Mouse (Mus musculus) cerebellum, adult 9-10 months (tissue): ENCODE data around the gene Fam166a.

Source experiments
- DNase-seq: peaks from one replicate; pipeline ENCODE4 v3.0.0; 2022

Gene Fam166a

DNA sequence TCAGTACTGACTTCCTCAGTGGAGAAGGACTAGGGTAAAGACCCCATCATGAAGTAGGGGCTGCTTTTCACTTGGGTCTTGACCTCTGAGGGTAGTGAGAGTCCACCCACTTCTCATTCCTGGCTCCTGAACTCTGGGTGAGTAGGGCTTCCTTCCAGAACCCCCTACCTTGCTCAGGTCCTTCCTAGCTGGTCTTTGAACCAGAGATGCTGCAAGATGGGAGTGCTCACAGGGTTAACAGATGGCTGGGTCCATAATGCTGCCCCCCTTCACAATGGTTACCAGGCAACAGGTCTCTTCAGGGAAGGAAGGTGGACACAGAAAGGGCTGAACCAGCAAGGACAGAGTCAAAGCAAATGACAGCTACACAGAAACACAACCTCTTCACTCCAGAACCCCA lies at the start of gene Fam166a:
TSS of gene Fam166a (plus strand) at position 301 of the 400 bp plus-strand sequence.
- no peak for DNase-seq

- DNase-seq = no peak
These were observed 48.8 kb upstream of the Fam166a start for GRCm38 (mm10) chr2:25169778-25170177.

GRCm38 (mm10) chr2:25170326-25171100 lies 48.0 kb upstream of the Fam166a start:
- DNase-seq = no peak

DNA sequence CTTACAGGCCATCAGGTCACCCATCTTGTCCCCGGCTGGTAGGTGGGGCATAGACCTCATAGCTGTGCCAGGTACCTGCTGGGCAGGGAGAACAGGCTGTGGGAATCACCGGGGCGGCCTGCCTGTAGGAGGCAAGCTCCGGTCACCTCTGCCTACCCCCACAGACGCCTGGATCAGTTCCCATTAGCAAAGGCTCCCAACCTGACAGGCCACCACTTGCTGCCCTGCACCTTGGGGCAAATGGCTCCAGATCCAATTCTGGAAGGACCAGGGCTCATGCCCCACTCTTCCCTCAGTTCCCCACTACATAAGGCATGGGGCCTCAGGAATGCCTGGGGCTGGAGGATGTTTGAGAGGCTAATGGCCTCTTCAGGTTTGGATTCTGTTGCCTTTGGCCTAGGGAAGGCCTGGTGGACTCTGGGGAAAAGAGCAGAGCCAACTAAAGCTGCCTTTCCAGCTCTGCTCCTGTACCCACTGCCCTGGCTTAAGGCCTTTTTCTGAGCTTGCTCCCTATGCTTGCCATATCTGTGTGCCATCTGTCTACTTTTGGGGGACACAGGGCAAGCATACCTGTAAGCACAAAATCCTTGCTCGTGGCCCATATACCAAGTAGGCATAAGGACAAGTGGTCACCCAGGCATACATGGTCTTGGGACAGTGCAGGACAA lies 47.3 kb upstream of the Fam166a start:
- no peak for DNase-seq

- DNase-seq = no peak
These were observed 46.8 kb upstream of the Fam166a start for GRCm38 (mm10) chr2:25171769-25172153.

GRCm38 (mm10) chr2:25172629-25173028 lies 45.9 kb upstream of the Fam166a start:
- DNase-seq = no peak

- no peak for DNase-seq
These were observed 44.7 kb upstream of the Fam166a start for GRCm38 (mm10) chr2:25173821-25174220.

GRCm38 (mm10) chr2:25174866-25175689 lies 43.5 kb upstream of the Fam166a start:
- DNase-seq = no peak

GRCm38 (mm10) chr2:25175690-25176078 lies 42.9 kb upstream of the Fam166a start:
- DNase-seq = no peak

GRCm38 (mm10) chr2:25176573-25176972 lies 42.0 kb upstream of the Fam166a start:
- DNase-seq = no peak

DNA sequence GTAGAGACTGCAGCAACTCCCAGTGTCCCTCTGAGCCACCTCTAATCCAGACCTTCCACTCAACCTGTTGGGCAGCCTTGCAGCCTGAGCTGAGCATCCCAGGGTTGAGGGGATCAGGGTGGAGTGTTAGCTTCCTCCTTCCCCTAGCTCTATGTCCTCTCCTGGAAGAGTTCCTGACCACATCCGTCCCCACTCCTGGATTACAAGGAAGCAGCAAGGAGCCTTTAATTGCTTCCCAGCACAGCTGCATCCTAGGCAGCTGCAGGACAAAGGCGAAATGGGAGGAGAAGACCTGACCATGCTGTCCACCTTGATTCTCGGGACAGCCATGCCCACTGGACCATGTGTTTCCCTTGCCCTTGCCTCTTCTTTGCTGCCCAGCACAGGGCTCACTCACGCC lies 41.5 kb upstream of the Fam166a start:
- DNase-seq = no peak

DNA sequence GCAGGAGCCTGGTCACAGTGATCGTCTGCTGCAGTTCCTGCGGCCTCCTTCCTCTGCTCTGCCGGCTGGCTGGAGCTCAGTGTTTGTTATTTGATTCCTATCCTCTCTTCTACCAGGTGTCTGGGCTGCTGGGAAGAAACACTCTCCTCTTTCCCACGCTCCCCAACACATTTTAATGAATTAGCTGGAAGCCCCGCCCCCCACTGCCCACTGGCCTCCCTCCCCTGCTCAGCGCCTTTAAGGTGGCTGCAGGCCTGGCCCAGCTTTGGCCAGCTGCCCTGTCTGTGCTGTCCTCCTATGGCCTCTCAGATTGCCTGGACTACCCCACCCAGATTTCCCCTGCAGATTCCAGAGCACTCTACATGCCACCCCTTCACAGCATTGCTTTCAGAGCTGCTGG lies 40.9 kb upstream of the Fam166a start:
- no peak for DNase-seq

- DNase-seq = no peak
These were observed 40.1 kb upstream of the Fam166a start for GRCm38 (mm10) chr2:25178285-25178972.

DNA sequence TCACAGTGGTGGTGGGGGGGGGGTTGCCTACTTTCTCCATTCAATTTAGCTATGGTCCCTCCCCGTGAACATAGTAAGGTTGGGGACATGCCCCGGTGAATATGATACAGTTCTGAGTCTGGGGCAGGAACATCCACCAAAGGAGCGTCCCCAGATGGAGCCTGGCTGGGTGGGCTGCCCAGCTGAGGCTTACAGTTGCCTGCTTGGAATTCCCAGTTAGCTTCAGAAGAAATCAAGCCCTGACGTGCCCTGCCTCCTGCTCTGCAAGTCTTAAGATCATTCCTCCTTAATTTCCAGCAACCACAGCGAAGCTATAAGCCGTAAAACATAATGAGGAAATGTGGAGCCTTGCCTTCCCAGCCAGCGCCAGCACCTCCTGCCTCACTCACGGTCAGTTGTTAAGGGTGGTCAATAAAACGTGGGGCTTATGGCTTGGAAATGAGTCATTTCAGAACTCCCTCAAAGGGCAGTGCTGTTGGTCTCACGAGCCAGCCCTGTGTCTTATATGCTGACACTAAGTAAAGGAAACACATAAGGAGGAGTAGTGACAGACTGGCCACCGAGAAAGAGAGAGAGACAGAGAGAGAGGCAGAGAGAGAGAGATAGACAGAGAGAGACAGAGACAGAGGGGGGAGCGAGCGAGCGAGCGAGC lies 38.9 kb upstream of the Fam166a start:
- no peak for DNase-seq

DNA sequence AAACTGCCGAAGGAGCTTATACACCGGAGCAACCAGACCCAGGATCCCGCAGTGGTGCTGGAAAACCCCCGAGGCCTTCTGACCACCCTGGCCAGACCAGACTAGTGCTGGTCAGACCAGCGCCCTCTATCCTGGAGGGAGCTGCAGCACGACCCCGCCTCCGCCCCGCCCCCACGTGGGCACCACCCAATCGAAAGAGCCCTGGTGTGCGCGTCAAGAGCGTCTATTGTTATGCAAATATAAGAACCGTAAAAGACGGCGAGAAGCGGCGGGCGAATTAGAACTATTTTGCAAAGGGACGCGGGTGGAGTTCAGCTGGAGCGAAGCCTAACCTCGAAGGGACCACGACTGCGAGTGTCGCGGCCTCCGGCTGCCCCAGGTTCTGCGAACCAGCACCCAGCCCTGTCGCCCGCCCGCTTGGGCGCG lies 38.1 kb upstream of the Fam166a start, which contains the start of gene Nrarp:
TSS of gene Nrarp (plus strand) at position 281 of the 426 bp plus-strand sequence.
- peak; percentile 86 for DNase-seq

GRCm38 (mm10) chr2:25180973-25181890 lies 37.3 kb upstream of the Fam166a start:
- DNase-seq = no peak

- DNase-seq = no peak
These were observed 36.6 kb upstream of the Fam166a start for GRCm38 (mm10) chr2:25181891-25182397.

DNA sequence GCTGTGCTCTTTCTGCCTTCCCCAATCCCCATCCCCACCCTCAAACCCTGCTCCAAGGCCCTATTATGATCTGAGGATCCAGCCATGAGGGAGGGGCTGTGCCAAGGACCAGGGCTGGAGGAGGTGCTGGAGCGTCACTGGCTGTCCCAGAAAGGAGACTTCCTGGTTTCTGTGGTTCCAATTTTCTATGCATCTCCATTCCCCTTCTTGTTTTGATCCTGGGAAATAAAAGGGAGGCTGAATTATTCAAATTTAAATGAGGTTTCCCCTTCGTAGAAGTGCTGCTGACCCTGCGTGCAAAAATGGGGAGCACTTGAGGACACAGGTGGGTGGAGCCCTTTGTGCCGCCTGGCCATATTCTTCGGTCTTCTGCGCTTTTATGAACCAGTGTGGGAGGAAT lies 35.9 kb upstream of the Fam166a start:
- no peak for DNase-seq

DNA sequence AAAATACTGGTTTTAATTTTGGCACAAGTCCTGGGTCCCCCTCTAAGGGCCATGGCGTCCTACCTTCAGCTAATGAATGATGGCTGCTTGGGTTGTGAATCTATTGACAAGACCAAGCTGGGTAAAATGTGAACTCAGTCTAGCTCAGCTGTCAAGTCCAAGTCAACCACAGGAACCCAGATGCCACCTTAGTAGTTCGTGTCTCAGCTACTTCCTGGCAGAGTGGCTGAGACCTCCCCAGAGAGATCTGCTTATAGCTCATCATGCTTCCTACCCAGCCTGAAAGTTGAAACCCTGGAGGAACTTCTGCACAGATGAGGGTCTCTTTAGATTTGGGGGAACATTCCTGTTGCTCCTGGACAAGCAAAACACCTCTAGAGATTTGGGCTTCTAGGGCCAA lies 35.2 kb upstream of the Fam166a start:
- DNase-seq = no peak

DNA sequence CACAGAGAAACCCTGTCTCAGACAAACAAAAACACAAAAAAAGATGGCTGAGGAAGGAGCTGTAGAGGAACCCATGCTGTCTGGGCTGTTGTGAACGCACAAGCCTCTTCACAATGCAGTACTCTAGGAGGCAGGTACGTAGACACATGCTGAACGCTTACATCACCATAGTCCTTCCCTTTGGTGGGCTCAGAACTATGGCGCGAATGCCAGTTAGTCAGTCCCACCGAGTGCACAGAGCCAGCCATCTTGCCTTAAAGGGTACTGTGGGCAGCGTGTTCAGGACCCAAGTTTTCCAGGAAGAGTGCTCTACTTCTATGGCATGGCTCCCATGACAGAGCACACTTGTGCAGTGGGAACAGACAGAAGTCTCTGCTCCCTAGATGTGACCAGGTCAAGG lies 34.0 kb upstream of the Fam166a start:
- no peak for DNase-seq
